Mouse (Mus musculus) CD4-positive naive resting alpha-beta T cell, adult 57 days (primary cell): ENCODE results near the gene Dph1. TPM values are rescaled to one million over a fixed set of nuclear protein-coding genes. Genes with fewer than 3 reads are reported as not detected.

Experiments
- total RNA-seq: library from RNA; stranded (reverse); gene quantifications from one replicate; pipeline ENCODE4 v1.2.4, GENCODE M21; 2023

Dph1 gene
- 20.7 TPM for total RNA-seq

DNA sequence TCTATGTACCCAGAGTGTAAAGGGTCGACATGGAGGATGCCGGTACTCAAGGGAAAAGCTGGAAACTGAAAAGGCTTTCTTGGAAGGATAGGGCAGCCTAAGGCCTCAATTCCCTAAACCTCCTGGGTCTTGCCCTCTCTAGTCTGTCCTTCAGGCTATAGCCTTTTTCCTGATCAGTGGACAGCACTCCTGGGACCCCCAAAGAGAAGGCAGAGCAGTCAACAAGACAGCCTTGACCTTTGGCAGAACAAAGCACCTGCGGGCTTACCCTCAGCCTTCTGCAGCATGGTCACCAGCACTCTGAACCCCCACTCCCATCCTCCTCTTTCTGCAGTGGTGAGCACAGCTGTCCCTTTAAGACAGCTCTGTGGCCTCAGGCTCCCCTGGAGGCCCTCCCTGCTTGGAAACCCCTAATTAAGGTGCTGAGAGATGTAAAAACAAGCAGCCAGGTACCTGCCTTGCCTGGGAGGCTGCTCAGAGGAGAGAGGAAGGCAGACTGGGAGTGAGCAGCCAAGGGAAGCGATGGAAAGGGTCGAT lies at the start of gene Dph1:
Dph1 (minus strand) TSS at position 337 of the 537 bp plus-strand sequence.

DNA sequence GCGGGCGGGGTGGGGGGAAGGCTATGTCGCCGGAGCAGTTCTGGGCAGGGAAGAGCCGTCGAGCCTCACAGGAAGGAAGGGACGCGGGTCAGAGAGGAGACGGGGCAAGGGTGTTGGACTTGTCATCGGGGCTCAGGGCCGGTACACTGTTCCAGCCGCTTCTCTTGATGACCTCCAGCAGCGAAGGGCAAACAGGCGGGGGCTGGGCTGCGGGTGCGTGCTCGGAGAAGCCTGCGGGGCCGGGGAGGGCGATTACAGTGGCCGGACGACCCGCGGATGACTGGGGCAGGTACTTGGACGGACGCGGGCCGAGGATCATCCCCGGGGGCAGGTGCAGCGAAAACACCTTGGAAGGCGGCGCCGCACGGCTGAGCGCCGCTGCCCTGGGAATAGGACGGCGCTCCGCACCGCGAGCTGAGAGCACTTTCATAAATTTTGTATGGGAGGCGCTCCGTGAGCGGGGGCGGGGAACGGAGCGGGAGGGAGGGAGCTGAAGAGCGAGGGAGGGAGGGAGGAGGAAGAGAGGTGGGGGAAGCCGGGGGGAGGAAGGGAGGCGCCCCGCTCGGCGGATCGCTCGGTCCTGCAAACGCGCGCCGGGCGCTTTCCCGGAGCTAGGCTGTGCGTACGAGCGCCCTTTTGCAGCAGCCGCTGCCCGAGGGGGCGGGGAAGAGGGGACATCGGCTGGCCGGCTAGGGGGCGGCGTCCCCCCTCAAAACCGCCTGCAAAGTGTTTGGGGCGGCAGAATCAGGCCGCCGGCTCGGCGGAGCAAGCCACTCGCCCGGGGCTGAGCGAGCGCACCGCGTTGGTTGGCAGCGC lies 2.4 kb upstream of the Dph1 start, which contains the start of gene Rtn4rl1:
Rtn4rl1 (plus strand) TSS at position 528 of the 816 bp plus-strand sequence.

GRCm38 (mm10) chr11:75178672-75179208 lies 12.3 kb downstream of the Dph1 start, which contains the start of gene Ovca2:
Ovca2 (minus strand) TSS chr11:75178835.

DNA sequence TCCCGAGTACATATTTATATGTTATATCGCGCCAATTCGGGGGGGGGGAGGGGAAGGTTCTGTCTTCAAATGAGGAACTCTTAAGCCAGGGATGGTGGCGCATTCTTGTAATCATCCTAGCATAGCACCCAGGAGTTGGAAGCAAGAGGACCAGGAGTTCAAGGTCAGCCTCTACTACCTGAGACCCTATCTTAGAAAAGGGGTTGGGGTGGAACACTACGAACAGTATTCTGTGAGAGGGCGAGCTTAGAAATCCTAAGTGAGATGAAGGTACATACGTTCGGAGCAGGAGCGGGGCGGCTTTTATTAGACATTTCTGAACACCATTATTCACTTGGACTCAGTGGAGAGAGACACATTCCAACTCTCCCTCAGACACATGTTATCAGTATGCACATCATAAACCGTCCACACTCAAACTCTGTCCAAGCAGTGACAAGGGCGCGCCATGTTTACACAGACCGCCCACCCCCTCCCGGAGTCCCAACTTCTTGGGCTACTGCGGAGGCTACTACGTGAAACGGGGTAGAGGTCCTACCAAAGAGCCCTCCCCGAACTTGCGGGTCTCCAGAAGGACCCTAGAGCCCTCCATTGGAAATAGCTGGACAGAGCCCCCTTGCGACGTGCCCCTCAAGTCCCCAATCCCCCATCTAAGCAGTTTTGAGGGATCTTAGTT lies 21.5 kb downstream of the Dph1 start, which contains the start of gene Hic1:
Hic1 (minus strand) TSS at position 115 of the 676 bp plus-strand sequence.

Other genes starting within 250 kb of the Dph1 start
- gene Hic1, start 21.7 kb downstream of the Dph1 start, total RNA-seq = 1.7 TPM
- 17.9 TPM for gene Ovca2, start 12.4 kb downstream of the Dph1 start, total RNA-seq
- 18.9 TPM for gene Rtn4rl1, start 2.5 kb upstream of the Dph1 start, total RNA-seq
- 193 TPM for gene Rpa1, start 157.1 kb upstream of the Dph1 start, total RNA-seq
- 15.9 TPM for gene Smyd4, start 157.2 kb upstream of the Dph1 start, total RNA-seq
- gene Serpinf1, start 231.5 kb upstream of the Dph1 start, total RNA-seq = not detected
- gene Serpinf2, start 248.3 kb upstream of the Dph1 start, total RNA-seq = not detected